Mouse (Mus musculus): Measurements from ENCODE around the gene Rpl31. TPM values are rescaled to one million over a fixed set of nuclear protein-coding genes. Genes with fewer than 3 reads are reported as not detected.

Rpl31 gene
- polyA plus RNA-seq, 1 experiment = 1,915 TPM

GRCm38 (mm10) chr1:39417817-39418216, 50.2 kb downstream of the Rpl31 start:
- Histone ChIP-seq H3ac (ENCODE audit: control insufficient read depth, insufficient read length, low read depth) (no peak overlapping the region), H3K4me3 (ENCODE audit: insufficient read depth, poor library complexity, severe bottlenecking) (no peak overlapping the region), H3K36me3 (ENCODE audit: control insufficient read depth, insufficient read depth) (no peaks in the 10 kb centered on the region), H3K79me3 (ENCODE audit: low read depth) (no peaks in the 10 kb centered on the region), H3K27me3 (ENCODE audit: control insufficient read depth, insufficient read depth, insufficient read length) (peaks cover 15% of the 10 kb centered on the region), H3K79me2 (ENCODE audit: control insufficient read depth, insufficient read depth) (no peaks in the 10 kb centered on the region)
- TF ChIP-seq USF1 (IDR thresholded peaks at IDR 0.05; ENCODE audit: low read depth) (no peak), CTCF (IDR thresholded peaks at IDR 0.05; ENCODE audit: control insufficient read depth, insufficient read depth, insufficient read length) (no peak), CEBPB (IDR thresholded peaks at IDR 0.05; ENCODE audit: low read depth) (no peak)

- peaks cover 21% of the 10 kb centered on the region for H3K27me3 ChIP-seq (ENCODE audit: control insufficient read depth, insufficient read depth, insufficient read length)
- TF ChIP-seq CEBPB (IDR thresholded peaks at IDR 0.05; ENCODE audit: low read depth) = no peak
- TF ChIP-seq FOSL1 (IDR thresholded peaks at IDR 0.05; ENCODE audit: insufficient read depth, low read length, poor library complexity, severe bottlenecking) = no peak
- no peak for TF ChIP-seq MYOD1 (IDR thresholded peaks at IDR 0.05; ENCODE audit: control insufficient read depth, insufficient read length, low read depth)
- no peak for TF ChIP-seq MAX (IDR thresholded peaks at IDR 0.05)
- TF ChIP-seq USF1 (IDR thresholded peaks at IDR 0.05; ENCODE audit: low read depth) = no peak
- TF ChIP-seq CTCF (IDR thresholded peaks at IDR 0.05; ENCODE audit: control insufficient read depth, insufficient read depth, insufficient read length) = no peak
- no peak for TF ChIP-seq MYOG (IDR thresholded peaks at IDR 0.05; ENCODE audit: control insufficient read depth, extremely low read depth, insufficient read length)
- H3K36me3 ChIP-seq (ENCODE audit: control insufficient read depth, insufficient read depth) = no peaks in the 10 kb centered on the region
- H3K79me2 ChIP-seq (ENCODE audit: control insufficient read depth, insufficient read depth) = no peaks in the 10 kb centered on the region
- no peak overlapping the region for H3ac ChIP-seq (ENCODE audit: control insufficient read depth, insufficient read length, low read depth)
- no peak overlapping the region for H3K4me3 ChIP-seq (ENCODE audit: insufficient read depth, poor library complexity, severe bottlenecking)
- H3K79me3 ChIP-seq (ENCODE audit: low read depth) = no peaks in the 10 kb centered on the region
Measured at GRCm38 (mm10) chr1:39418852-39419251, 51.2 kb downstream of the Rpl31 start.

DNA sequence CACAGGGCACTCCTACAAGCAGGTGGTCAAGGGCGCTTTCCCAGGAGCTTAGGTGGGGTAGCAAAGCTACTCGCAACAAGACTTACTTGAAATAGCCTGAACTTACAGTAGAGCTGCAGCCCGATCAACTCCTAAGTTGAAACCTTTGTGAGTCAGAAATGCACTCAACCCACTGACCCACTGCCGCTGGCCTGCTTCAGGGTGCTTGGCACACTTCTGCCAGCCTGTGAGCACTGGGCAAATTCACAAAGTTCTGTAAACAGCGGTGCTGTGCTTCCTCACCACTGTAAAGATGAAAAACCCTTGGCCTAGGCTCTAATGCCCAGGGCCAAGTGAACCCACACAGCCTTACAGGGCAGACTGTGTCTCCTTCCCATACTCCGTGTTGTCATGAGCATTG, 53.3 kb downstream of the Rpl31 start:
- no peak for TF ChIP-seq CTCF (IDR thresholded peaks at IDR 0.05; ENCODE audit: control insufficient read depth, insufficient read depth, insufficient read length)
- no peak for TF ChIP-seq CEBPB (IDR thresholded peaks at IDR 0.05; ENCODE audit: low read depth)
- no peak for TF ChIP-seq USF1 (IDR thresholded peaks at IDR 0.05; ENCODE audit: low read depth)
- no peak for TF ChIP-seq MYOG (IDR thresholded peaks at IDR 0.05; ENCODE audit: control insufficient read depth, extremely low read depth, insufficient read length)
- no peak for TF ChIP-seq MYOD1 (IDR thresholded peaks at IDR 0.05; ENCODE audit: control insufficient read depth, insufficient read length, low read depth)
- no peak for TF ChIP-seq FOSL1 (IDR thresholded peaks at IDR 0.05; ENCODE audit: insufficient read depth, low read length, poor library complexity, severe bottlenecking)
- no peak for TF ChIP-seq MAX (IDR thresholded peaks at IDR 0.05)

More for the DNA sequence above, 53.3 kb downstream of the Rpl31 start:
- H3K27me3 ChIP-seq (ENCODE audit: control insufficient read depth, insufficient read depth, insufficient read length) = peaks cover 25% of the 10 kb centered on the region
- H3K36me3 ChIP-seq (ENCODE audit: control insufficient read depth, insufficient read depth) = no peaks in the 10 kb centered on the region
- H3K79me3 ChIP-seq (ENCODE audit: low read depth) = no peaks in the 10 kb centered on the region
- no peak overlapping the region for H3ac ChIP-seq (ENCODE audit: control insufficient read depth, insufficient read length, low read depth)
- no peak overlapping the region for H3K4me3 ChIP-seq (ENCODE audit: insufficient read depth, poor library complexity, severe bottlenecking)
- no peaks in the 10 kb centered on the region for H3K79me2 ChIP-seq (ENCODE audit: control insufficient read depth, insufficient read depth)

Other genes with a start within 250 kb of the Rpl31 start
- not detected for gene Npas2, start 174.1 kb upstream of the Rpl31 start, polyA plus RNA-seq (2012; fragmentation: generic; extraction: Trizol)
- gene Tbc1d8, start 110.9 kb downstream of the Rpl31 start, polyA plus RNA-seq (2012; fragmentation: generic; extraction: Trizol) = 0.43 TPM
- gene Cnot11, start 167.2 kb downstream of the Rpl31 start, polyA plus RNA-seq (2012; fragmentation: generic; extraction: Trizol) = 20.4 TPM
- gene Rnf149, start 209.6 kb downstream of the Rpl31 start, polyA plus RNA-seq (2012; fragmentation: generic; extraction: Trizol) = 23.0 TPM